Mouse (Mus musculus): Measurements from ENCODE around the gene Irf8.

DNA sequence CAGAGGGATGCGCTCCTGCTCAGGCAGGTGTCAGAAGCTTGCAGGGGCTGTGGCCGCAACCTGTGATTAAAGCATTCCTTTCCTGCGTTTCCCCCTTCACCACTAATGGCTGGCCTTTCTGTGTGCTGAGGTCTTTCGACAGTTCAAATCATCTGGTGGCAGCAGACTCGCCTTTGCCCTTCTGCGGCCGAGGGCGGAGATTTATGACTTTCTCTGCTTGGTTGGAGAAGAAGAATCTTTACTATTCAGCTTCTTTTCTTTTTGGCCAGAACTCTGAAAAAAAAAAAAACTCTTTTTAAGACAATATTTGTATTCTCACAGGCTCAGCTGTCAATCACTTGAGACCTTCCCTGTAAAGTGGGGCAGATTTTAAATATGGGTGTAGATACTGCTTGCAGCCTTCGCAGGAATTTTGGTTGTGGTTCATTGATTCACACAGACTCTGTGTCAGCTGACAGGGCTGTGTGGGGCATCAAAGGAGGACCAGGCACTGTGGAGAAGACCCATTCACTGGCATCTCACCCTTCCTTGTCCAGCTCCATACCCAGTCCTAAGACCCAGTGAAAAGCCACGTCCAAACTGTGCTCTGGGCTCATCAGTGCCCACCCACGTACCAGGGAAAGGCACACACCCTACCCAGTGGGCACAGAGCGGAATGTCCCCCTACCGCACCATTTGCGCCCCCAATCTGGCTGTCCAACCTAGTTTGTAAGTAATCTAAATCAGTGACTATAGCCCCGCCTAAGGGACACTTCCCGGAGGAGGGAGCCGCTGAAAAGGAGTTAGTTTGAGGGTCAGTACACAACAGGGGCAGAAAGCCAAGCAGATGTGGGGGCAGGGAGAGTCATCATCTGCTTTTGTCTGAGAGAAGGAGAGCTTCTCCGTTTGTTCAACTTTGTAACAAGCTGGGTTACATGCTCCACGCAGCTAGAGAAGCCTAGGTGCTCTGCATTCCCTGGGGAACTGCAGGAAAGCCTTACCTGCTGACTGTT lies 19.4 kb downstream of the Irf8 start:
- no peak for TF ChIP-seq CTCF (IDR thresholded peaks at IDR 0.05; ENCODE audit: low read depth)
- no peak for TF ChIP-seq EP300 (IDR thresholded peaks at IDR 0.05; ENCODE audit: low read depth)

All from heart, postnatal 0 days (tissue).